Mouse (Mus musculus) hindbrain, embryonic 10.5 days (tissue): Measurements from ENCODE around the gene Gm28308. TPM values are rescaled to one million over a fixed set of nuclear protein-coding genes. Genes with fewer than 3 reads are reported as not detected.

Experiments used
- DNase-seq: peaks from one replicate; pipeline ENCODE4 v3.0.0-alpha.2; 2017; ENCODE audit warnings: low spot score
- H3K27ac ChIP-seq: fragments of 300-500 bp; sonication (generic); 2 replicates; pipeline ENCODE4 v1.5.1; 2016; ENCODE audit warnings: mild to moderate bottlenecking, moderate library complexity
- H3K27me3 ChIP-seq: fragments of 300-500 bp; sonication (generic); 2 replicates; pipeline ENCODE4 v1.6.1; 2016; ENCODE audit warnings: mild to moderate bottlenecking; ENCODE audit not compliant: poor library complexity, insufficient read depth, severe bottlenecking
- H3K36me3 ChIP-seq: fragments of 300-500 bp; sonication (generic); 2 replicates; pipeline ENCODE4 v1.6.1; 2016; ENCODE audit warnings: mild to moderate bottlenecking, moderate library complexity
- H3K4me1 ChIP-seq: fragments of 300-500 bp; sonication (generic); replicated peaks from 2 replicates; pipeline ENCODE4 v1.6.1; 2016; ENCODE audit warnings: mild to moderate bottlenecking
- H3K4me3 ChIP-seq: fragments of 300-500 bp; sonication (generic); 2 replicates; pipeline ENCODE4 v1.5.1; 2016; ENCODE audit warnings: mild to moderate bottlenecking, moderate library complexity
- H3K9me3 ChIP-seq: fragments of 300-500 bp; sonication (generic); 2 replicates; pipeline ENCODE4 v1.6.1; 2016; ENCODE audit warnings: mild to moderate bottlenecking, moderate library complexity
- WGBS: fragments of 180-500 bp; shearing (Covaris S2); methylation state at CpG from one replicate; pipeline ENCODE4 v1.1.7; 2016; 5-methylcytosine and 5-hydroxymethylcytosine counted together
- polyA plus RNA-seq: library from polyadenylated mRNA; unstranded; fragments of >200 nt; fragmentation: Nextera tagmentation; extraction: Ambion mirVana; gene quantifications from 2 replicates; pipeline ENCODE4 v1.2.1, GENCODE M21; 2016

Gene Gm28308
- polyA plus RNA-seq, 1 experiment from 2014 or later = not detected

DNA sequence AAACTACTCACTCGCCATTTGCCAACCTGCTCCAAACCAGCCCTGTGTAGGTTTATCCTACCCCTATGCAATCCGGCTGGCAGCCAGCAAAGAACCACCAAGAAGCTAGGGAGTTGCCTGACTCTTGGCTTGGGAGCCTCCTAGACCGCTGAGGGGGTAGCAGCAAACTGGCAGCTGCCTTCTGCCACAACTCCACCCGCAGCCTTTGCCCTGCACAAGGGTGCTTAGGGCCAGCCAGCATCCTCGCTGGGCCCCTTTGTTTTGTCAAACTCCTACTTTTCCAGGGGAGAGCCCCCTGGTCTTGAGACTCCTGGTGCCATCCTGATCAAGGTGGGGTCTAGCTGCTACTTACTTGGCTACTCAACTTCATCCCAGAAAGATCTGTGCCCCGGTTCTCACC lies 28.5 kb downstream of the Gm28308 start:
- 4% methylated on average over 6 of the region's 6 CpGs for WGBS
- Histone ChIP-seq H3K27me3 (peaks cover 100% of the 10 kb centered on the region), H3K27ac (peak overlapping the region; percentile 23; the same call in 1 of the 2 replicates), H3K9me3 (no peaks in the 10 kb centered on the region), H3K4me3 (0 out of 2 replicates have a peak overlapping the region, but pooled peaks have one; percentile 20), H3K4me1 (no peaks in the 10 kb centered on the region; the same call in 1 of the 2 replicates), H3K36me3 (no peaks in the 10 kb centered on the region)
- DNase-seq = no peak

DNA sequence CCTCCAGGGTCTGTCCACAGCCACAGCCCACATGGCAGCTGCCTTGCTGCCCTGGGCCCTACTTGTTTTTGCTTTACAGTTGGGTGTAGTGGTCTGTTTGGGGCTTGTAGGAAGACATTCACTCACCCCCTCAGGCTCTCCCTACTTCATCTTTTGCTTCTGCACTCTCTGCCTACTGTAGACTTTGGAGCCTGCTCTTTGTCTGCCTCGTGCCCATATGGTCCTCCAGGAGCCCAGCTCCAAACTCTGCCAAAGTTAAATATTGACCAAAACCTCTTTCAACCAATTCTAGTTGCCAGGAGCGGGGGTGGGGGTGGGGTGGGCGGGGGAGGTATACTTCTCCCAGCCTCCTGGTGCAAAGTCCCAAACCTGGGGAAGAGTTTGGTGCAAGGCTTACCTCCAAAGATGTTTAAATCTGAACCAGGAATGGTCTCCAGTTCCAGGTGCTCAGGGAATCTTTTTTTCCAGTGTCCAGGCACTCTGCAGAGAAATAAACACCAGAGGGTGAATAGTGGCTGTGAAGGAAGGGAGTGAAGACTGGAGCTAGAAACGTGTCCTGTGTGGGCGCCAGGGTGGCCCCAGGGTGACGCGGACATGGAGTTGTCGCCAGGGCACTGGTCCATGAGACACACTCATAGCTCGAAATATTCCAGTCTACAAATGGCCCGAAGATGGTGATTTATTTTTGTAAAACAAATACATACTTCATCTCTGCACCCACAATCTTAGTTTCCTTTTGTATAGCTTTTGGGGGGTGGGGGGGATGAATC lies 29.6 kb downstream of the Gm28308 start:
- no peak for DNase-seq
- Histone ChIP-seq H3K9me3 (no peaks in the 10 kb centered on the region), H3K4me3 (no peak overlapping the region), H3K4me1 (no peaks in the 10 kb centered on the region; the same call in 1 of the 2 replicates), H3K27me3 (peaks cover 100% of the 10 kb centered on the region), H3K36me3 (no peaks in the 10 kb centered on the region), H3K27ac (no peak overlapping the region)
- 9% methylated on average over 10 of the region's 10 CpGs for WGBS

DNA sequence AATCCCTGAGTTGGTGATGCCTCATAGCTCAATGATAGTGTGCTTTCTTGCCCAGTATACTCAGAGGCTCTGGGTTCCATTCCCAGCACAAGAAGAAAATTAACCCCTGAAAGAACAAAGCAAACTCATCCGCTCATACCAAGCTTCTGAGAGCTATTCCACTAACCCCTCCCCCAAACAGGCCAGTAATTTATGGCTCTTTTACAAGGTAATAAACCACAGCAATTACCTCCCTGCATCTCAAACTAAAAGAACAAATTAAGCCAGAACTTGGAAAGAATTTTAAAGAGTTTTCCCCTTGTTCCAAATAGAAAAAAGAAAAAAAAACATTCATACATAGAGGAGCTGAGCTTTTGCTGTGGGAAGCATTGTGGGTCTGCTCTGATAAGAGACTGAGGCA lies 30.3 kb downstream of the Gm28308 start:
- Histone ChIP-seq H3K9me3 (no peaks in the 10 kb centered on the region), H3K4me3 (no peak overlapping the region), H3K27me3 (peaks cover 100% of the 10 kb centered on the region), H3K27ac (no peak overlapping the region), H3K36me3 (no peaks in the 10 kb centered on the region), H3K4me1 (no peaks in the 10 kb centered on the region; the same call in 1 of the 2 replicates)
- no peak for DNase-seq
- WGBS = 14% methylated on average over 1 of the region's 1 CpGs

- Histone ChIP-seq H3K27me3 (peaks cover 100% of the 10 kb centered on the region), H3K4me1 (no peaks in the 10 kb centered on the region; the same call in 1 of the 2 replicates), H3K4me3 (no peak overlapping the region), H3K27ac (no peak overlapping the region), H3K36me3 (no peaks in the 10 kb centered on the region), H3K9me3 (no peaks in the 10 kb centered on the region)
- no peak for DNase-seq
- 19% methylated on average over 2 of the region's 2 CpGs for WGBS
Measured at GRCm38 (mm10) chr6:52182030-52182429, 31.1 kb downstream of the Gm28308 start.

- WGBS = 4% methylated on average over 3 of the region's 3 CpGs
Measured at GRCm38 (mm10) chr6:52180726-52181125, 32.4 kb downstream of the Gm28308 start.

DNA sequence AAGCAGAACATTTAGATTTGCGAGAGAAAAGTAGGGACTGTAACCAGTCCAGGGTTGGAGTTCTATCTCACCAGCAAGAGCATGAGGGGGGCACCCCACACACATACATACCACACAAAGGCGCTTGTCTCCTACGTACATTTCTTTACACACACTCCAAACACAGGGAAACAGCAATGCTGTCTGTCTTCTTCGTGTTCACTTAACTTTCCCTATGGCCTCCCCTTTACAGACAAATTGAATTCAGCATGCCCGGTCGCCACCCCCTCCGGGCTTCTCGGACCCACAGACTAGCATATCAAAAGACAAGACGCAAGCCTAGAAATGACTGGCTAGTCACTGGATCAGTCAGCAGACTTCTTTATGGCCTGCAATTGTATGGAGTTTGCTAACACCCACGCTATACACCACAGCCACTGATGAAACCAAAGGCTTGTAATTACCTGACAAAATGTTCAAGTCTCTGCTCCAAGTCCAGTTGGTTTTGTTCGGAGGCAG lies 32.9 kb downstream of the Gm28308 start:
- H3K4me3 ChIP-seq = peak overlapping the region; percentile 81
- H3K27me3 ChIP-seq = peaks cover 100% of the 10 kb centered on the region
- no peaks in the 10 kb centered on the region for H3K9me3 ChIP-seq
- no peak for DNase-seq
- H3K27ac ChIP-seq = peak overlapping the region; percentile 82
- H3K4me1 ChIP-seq = peaks cover 8% of the 10 kb centered on the region
- H3K36me3 ChIP-seq = no peaks in the 10 kb centered on the region
- whole genome bisulfite sequencing = 1% methylated on average over 11 of the region's 11 CpGs

More at GRCm38 (mm10) chr6:52180726-52181125, 32.4 kb downstream of the Gm28308 start:
- DNase-seq = no peak
- Histone ChIP-seq H3K4me3 (peak overlapping the region; percentile 81), H3K36me3 (no peaks in the 10 kb centered on the region), H3K27me3 (peaks cover 100% of the 10 kb centered on the region), H3K4me1 (peaks cover 4% of the 10 kb centered on the region), H3K9me3 (no peaks in the 10 kb centered on the region), H3K27ac (no peak overlapping the region)

- no peak for DNase-seq
- WGBS = 2% methylated on average over 10 of the region's 10 CpGs
- Histone ChIP-seq H3K9me3 (no peaks in the 10 kb centered on the region), H3K4me1 (peaks cover 10% of the 10 kb centered on the region), H3K4me3 (peak overlapping the region; percentile 81), H3K36me3 (no peaks in the 10 kb centered on the region), H3K27me3 (peaks cover 100% of the 10 kb centered on the region), H3K27ac (peak overlapping the region; percentile 82)
Measured at GRCm38 (mm10) chr6:52179690-52180089, 33.4 kb downstream of the Gm28308 start.

DNA sequence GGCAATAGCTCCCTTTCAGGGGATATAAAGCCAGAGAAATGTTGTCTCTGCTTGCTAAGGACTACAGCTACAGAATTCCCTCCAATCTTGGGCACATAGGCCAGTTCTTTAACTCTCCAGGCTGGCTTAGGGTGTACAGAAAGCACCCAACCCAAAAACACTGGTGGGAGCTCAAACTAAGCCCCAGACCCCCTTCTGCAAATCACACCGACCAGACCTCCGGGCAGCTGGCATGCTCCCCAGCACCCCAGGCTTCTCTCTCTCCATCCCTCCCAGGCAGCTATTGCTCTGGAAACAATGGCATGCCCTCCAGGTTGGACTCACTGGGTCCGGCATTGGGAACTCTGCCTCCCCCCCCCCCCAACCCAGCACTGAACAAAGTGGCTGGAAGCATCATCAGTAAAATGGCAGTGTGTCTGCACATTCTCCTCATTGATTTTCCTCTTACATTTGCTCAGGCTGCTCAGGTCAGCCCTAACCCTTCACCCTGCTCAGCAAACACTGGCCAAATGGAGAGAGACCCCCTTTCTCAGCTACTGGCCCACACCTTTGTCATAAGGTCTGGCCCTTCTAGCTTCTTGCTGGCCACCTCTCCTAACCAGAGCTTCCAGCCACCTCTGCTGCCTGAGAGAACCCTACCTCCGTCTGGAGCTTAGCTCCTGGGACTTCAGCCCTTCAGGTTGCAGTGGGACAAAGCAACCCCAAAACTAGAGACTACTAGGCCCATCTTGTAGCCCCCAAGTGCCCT lies 34.0 kb downstream of the Gm28308 start:
- peak overlapping the region; percentile 81 for H3K4me3 ChIP-seq
- peaks cover 10% of the 10 kb centered on the region for H3K4me1 ChIP-seq
- H3K27ac ChIP-seq = peak overlapping the region; percentile 82
- peaks cover 100% of the 10 kb centered on the region for H3K27me3 ChIP-seq
- 1% methylated on average over 4 of the region's 4 CpGs for WGBS
- no peaks in the 10 kb centered on the region for H3K36me3 ChIP-seq
- H3K9me3 ChIP-seq = no peaks in the 10 kb centered on the region
- DNase-seq = peak; percentile 42

DNA sequence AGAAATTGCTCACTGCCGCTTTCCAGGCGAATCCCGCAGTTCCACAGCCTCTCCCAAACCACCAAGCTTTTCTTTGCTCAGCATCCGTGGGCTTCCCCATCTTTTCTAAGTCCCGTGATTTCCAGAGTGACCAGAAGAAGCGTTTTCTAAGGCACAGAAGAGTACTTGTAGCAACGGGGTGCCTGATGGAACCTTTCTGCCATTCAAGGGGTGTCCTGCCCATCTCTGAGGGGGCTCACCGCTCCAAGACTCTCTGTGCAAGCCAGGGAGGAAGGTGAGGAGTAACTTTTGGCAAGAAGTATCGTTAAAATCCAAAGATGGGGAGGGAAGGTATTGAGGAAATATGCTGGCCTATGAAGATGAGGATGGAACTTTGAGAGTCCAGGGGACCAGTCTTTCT lies 35.3 kb downstream of the Gm28308 start:
- H3K36me3 ChIP-seq = no peaks in the 10 kb centered on the region
- H3K9me3 ChIP-seq = no peaks in the 10 kb centered on the region
- peaks cover 14% of the 10 kb centered on the region for H3K4me1 ChIP-seq
- H3K27ac ChIP-seq = peak overlapping the region; percentile 82
- peak overlapping the region; percentile 81 for H3K4me3 ChIP-seq
- H3K27me3 ChIP-seq = peaks cover 100% of the 10 kb centered on the region
- no peak for DNase-seq
- WGBS = under 1% methylated on average over 9 of the region's 9 CpGs

- H3K27ac ChIP-seq = peak within 1 kb of the TSS; percentile 82
- peak within 1 kb of the TSS; percentile 81 for H3K4me3 ChIP-seq
Measured at GRCm38 (mm10) chr6:52177061-52177735, 35.9 kb downstream of the Gm28308 start, which contains the start of gene 5730596B20Rik. Gene 5730596B20Rik, plus strand, starts transcription at chr6:52177498.

DNA sequence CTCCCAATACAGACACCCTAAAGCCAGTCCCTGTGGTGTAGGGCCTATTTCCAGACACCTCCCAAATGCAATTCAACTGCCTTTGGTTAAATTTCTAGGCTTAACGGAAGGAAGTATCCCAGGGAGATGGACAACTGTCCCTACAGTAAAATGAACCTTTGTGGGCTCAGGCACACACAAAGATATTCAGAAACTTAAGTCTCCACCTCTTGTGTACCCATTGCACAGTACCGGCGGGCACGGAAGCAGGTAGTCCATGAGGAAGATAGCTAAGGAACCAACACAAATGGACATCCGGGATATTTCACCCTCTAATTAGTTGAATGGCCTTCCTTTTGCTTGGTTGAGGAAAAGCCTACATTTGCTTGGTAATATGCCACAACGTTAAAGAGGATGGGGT lies 36.7 kb downstream of the Gm28308 start:
- Histone ChIP-seq H3K9me3 (no peaks in the 10 kb centered on the region), H3K27me3 (peaks cover 100% of the 10 kb centered on the region), H3K4me1 (peaks cover 28% of the 10 kb centered on the region), H3K36me3 (no peaks in the 10 kb centered on the region), H3K4me3 (peak overlapping the region; percentile 81), H3K27ac (peak overlapping the region; percentile 82)
- 2% methylated on average over 6 of the region's 6 CpGs for WGBS
- DNase-seq = no peak

More at GRCm38 (mm10) chr6:52177061-52177735, 35.9 kb downstream of the Gm28308 start, which contains the start of gene 5730596B20Rik:
- peaks cover 20% of the 10 kb centered on the region for H3K4me1 ChIP-seq
- peaks cover 100% of the 10 kb centered on the region for H3K27me3 ChIP-seq
- DNase-seq = peak; percentile 73
- no peaks in the 10 kb centered on the region for H3K36me3 ChIP-seq
- H3K9me3 ChIP-seq = no peaks in the 10 kb centered on the region
- WGBS = under 1% methylated on average over 36 of the region's 36 CpGs

GRCm38 (mm10) chr6:52175864-52176263 lies 37.3 kb downstream of the Gm28308 start:
- H3K4me3 ChIP-seq = peak overlapping the region; percentile 81
- H3K27ac ChIP-seq = peak overlapping the region; percentile 82
- no peaks in the 10 kb centered on the region for H3K9me3 ChIP-seq
- peaks cover 100% of the 10 kb centered on the region for H3K27me3 ChIP-seq
- DNase-seq = peak; percentile 66
- peaks cover 33% of the 10 kb centered on the region for H3K4me1 ChIP-seq
- WGBS = under 1% methylated on average over 10 of the region's 35 CpGs
- H3K36me3 ChIP-seq = no peaks in the 10 kb centered on the region
